Mouse (Mus musculus) midbrain, postnatal 0 days (tissue): ENCODE measurements around the gene Tmem179b. TPM values are rescaled to one million over a fixed set of nuclear protein-coding genes. Genes with fewer than 3 reads are reported as not detected.
A peak's percentile ranks its signal among the peaks of the same experiment; 100 is the strongest.

ENCODE experiments used
- ATAC-seq: fragments of 200-750 bp; cut with Nextera tagmentation; 2 replicates; pipeline ENCODE4 v1.8.0; 2017; ENCODE audit warnings: moderate number of reproducible peaks, mild to moderate bottlenecking, moderate TSS enrichment, moderate library complexity; ENCODE audit not compliant: low FRiP score
- DNase-seq: peaks from one replicate; pipeline ENCODE4 v3.0.0-alpha.2; 2015; ENCODE audit warnings: low spot score
- H3K27ac ChIP-seq: fragments of 300-500 bp; sonication (generic); 2 replicates; pipeline ENCODE4 v1.5.1; 2014; ENCODE audit warnings: low read depth, mild to moderate bottlenecking, low read length, mixed read lengths
- H3K27me3 ChIP-seq: fragments of 300-500 bp; sonication (generic); 2 replicates; pipeline ENCODE4 v1.6.1; 2014; ENCODE audit warnings: low read length, control low read depth, mixed read lengths; ENCODE audit not compliant: insufficient read depth
- H3K36me3 ChIP-seq: fragments of 300-500 bp; sonication (generic); 2 replicates; pipeline ENCODE4 v1.6.1; 2014; ENCODE audit warnings: low read length, control low read depth, mixed read lengths; ENCODE audit not compliant: insufficient read depth
- H3K4me1 ChIP-seq: fragments of 300-500 bp; sonication (generic); 2 replicates; pipeline ENCODE4 v1.6.1; 2014; ENCODE audit warnings: mild to moderate bottlenecking, control low read depth, antibody characterized with exemption, low read length, mixed read lengths; ENCODE audit not compliant: insufficient read depth
- H3K4me2 ChIP-seq: fragments of 300-500 bp; sonication (generic); 2 replicates; pipeline ENCODE4 v1.6.1; 2014; ENCODE audit warnings: low read depth, mild to moderate bottlenecking, low read length, mixed read lengths; ENCODE audit not compliant: poor library complexity, severe bottlenecking
- H3K4me3 ChIP-seq: fragments of 300-500 bp; sonication (generic); 2 replicates; pipeline ENCODE4 v1.5.1; 2014; ENCODE audit warnings: low read depth, mild to moderate bottlenecking, low read length, moderate library complexity
- H3K9ac ChIP-seq: fragments of 300-500 bp; sonication (generic); replicated peaks from 2 replicates; pipeline ENCODE4 v1.6.1; 2014; ENCODE audit warnings: mild to moderate bottlenecking, low read length, moderate library complexity, mixed read lengths; ENCODE audit not compliant: poor library complexity, severe bottlenecking
- H3K9me3 ChIP-seq: fragments of 300-500 bp; sonication (generic); 2 replicates; pipeline ENCODE4 v1.6.1; 2016; ENCODE audit warnings: low read length, control low read depth
- CTCF ChIP-seq: IDR thresholded peaks from 2 replicates; pipeline ENCODE4 v1.5.1; 2016; ENCODE audit warnings: antibody characterized with exemption, mild to moderate bottlenecking
- WGBS: fragments of 180-500 bp; shearing (Covaris S2); extraction: QIAGEN DNeasy Blood & Tissue Kit; methylation state at CpG from one replicate; pipeline ENCODE4 v1.1.7; 2014; 5-methylcytosine and 5-hydroxymethylcytosine counted together
- polyA plus RNA-seq: library from polyadenylated mRNA; unstranded; fragments of >200 nt; fragmentation: Nextera tagmentation; extraction: Ambion mirVana; gene quantifications from 2 replicates; pipeline ENCODE4 v1.2.1, GENCODE M21; 2015
- total RNA-seq: library from RNA; depleted of rRNA; stranded (reverse); fragments of >200 nt; gene quantifications from 2 replicates; pipeline ENCODE4 v1.2.3, GENCODE M21; 2014

Tmem179b gene
- total and polyA plus RNA-seq, 2 experiments from 2014 or later: 19.1 to 27.3 TPM

DNA sequence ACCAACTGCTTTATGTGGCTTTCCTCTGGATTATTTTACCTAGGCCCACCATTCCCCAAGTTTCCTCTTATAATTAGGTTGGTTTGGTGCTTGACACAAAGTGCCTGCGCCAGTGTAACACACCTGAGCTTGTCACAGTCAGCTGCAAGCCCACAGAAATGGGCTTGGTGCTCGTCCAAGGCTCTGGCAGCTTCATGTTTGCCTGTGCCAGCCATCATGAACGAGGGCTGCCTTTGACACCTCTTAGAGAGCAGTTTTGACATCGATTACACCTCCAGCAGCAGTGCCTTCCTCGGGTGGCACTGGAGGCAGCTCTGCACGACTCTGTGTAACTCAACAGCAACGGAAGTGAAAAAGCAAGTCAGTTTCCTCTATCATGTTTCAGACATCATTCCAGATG is 15.9 kb upstream of the Tmem179b start:
- Histone ChIP-seq H3K36me3 (peaks cover 18% of the 10 kb centered on the region), H3K27ac (no peak overlapping the region), H3K4me2 (no peak overlapping the region), H3K9ac (no peak overlapping the region), H3K27me3 (no peaks in the 10 kb centered on the region), H3K4me1 (no peaks in the 10 kb centered on the region), H3K4me3 (no peak overlapping the region), H3K9me3 (no peaks in the 10 kb centered on the region)
- DNase-seq (no peak), ATAC-seq (no peak)
- TF ChIP-seq CTCF: no peak
- WGBS: 83% methylated on average over 7 of the region's 7 CpGs

DNA sequence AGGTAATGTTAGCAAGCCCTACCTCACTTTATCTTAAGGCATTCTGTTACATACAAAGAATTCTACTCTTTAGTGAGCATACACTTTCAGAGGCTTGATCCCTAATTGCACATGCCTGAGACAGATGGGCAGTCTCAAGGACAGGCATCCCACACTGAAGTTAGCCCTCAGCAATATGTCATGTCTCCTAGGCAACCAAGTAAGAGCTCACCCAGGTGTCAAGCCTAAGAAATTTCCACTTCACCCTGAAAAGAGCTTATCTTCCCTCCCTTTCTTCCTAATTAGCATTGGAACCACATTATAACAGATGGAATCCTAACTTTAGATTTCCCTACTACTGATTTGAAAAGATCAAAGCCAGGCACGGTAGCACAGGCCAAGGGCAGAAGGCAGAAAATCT is 14.9 kb upstream of the Tmem179b start:
- no peaks in the 10 kb centered on the region for H3K27me3 ChIP-seq
- no peak overlapping the region; the same call in 1 of the 2 replicates for H3K27ac ChIP-seq
- TF ChIP-seq CTCF: no peak
- no peak overlapping the region for H3K4me2 ChIP-seq
- DNase-seq (no peak), ATAC-seq (no peak)
- H3K36me3 ChIP-seq: peaks cover 12% of the 10 kb centered on the region
- no peak overlapping the region for H3K9ac ChIP-seq
- H3K4me3 ChIP-seq: no peak overlapping the region
- H3K9me3 ChIP-seq: no peaks in the 10 kb centered on the region
- no peaks in the 10 kb centered on the region for H3K4me1 ChIP-seq
- WGBS: 15% methylated on average over 1 of the region's 1 CpGs

DNA sequence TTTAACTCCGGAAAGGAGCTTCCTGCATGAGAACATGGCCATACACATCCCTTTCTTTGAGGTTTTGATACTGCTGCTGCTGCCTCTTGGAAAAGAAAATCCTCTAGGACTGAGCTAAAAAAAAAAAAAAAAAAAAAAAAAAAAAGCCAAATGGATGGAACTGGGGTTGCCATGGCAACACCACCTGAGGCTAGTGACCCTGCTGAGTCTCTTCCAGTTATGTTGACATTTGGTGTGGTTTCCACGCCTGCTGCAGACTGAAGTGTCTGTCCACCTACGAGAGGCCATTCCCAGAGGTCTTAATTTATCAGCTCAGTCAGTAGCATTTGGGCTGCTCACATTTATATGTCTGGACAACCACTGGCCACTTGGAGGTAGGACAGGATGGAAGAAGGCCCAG is 14.3 kb upstream of the Tmem179b start:
- no peaks in the 10 kb centered on the region for H3K4me1 ChIP-seq
- TF ChIP-seq CTCF: no peak
- H3K4me3 ChIP-seq: no peak overlapping the region
- no peak overlapping the region for H3K4me2 ChIP-seq
- 13% methylated on average over 3 of the region's 3 CpGs for WGBS
- H3K36me3 ChIP-seq: peaks cover 6% of the 10 kb centered on the region
- no peak overlapping the region for H3K9ac ChIP-seq
- no peaks in the 10 kb centered on the region for H3K9me3 ChIP-seq
- ATAC-seq (no peak), DNase-seq (peak; percentile 51)
- H3K27me3 ChIP-seq: no peaks in the 10 kb centered on the region
- no peak overlapping the region; the same call in 1 of the 2 replicates for H3K27ac ChIP-seq

DNA sequence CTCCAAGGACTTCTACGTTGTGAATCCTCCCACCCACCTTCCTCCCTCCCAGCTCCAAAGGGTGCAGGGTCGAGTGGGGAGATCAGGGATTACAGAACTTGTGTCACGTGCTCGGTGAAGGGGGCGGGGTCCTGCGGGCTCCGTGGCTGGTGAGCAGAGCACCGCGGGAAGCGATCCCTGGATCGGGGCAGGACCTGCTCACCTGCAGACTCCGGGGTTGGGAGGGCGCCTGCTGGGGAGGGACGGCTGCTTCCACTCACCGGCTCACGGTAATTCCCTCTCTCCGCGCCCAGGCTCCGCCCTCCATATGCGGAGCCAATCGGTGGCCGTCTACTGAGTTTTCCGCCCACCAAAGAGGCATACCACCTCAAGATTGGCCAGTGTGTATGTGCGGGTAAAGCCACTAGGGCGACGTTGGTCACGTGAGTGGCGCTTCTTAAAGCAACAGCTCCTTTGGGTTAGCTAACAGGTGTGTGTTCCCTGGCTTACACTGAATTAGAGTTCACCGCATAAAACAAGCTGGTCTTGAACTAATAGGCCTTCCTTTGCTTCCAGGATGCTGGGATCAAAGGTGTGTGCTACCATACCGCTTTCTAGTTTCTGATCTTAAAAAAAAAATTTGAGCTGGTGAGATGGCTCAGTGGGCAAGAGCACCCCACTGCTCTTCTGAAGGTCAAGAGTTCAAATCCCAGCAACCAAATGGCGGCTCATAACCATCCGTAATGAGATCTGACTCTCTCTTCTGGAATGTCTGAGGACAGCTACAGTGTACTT is 11.9 kb upstream of the Tmem179b start, which contains the start of gene Taf6l:
Gene Taf6l (minus strand): TSS at position 410 of the 774 bp plus-strand sequence.
- Histone ChIP-seq H3K27me3 (no peaks in the 10 kb centered on the region), H3K27ac (peak within 1 kb of the TSS; percentile 77), H3K4me1 (no peaks in the 10 kb centered on the region), H3K36me3 (peaks cover 18% of the 10 kb centered on the region), H3K4me2 (peak within 1 kb of the TSS; percentile 66), H3K9ac (peak within 1 kb of the TSS; percentile 65), H3K4me3 (peak within 1 kb of the TSS; percentile 70), H3K9me3 (no peaks in the 10 kb centered on the region)
- ATAC-seq (peak; percentile 99), DNase-seq (peak; percentile 97)
- WGBS: 1% methylated on average over 31 of the region's 32 CpGs
- peak; percentile 66 for TF ChIP-seq CTCF

DNA sequence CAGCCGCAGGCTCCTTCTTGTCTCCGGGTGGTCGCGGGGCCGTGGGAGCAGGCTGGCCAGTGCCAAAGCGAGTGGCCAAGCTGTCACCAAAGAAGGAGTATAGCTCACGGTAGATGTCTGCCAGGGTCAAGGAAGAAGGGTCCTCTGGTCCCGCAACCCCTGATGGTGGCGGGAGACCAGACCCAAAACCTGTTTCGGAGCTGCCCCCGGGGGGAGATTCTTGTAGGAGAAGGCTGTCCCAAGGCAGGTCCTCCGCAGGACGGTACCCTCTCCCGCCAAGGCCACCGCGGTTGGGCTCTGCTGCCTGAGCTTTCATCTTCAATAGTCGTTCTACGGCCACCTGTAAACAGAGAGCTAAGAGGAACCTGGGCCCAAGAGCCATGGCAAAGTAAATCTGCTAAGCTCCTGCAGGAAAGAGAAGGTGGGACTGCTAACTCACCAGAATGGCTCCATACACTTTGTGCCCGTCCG is 719 bp upstream of the Tmem179b start:
- DNase-seq (no peak), ATAC-seq (peak; percentile 21)
- Histone ChIP-seq H3K4me3 (peak overlapping the region; percentile 56), H3K27ac (peak overlapping the region; percentile 96), H3K4me1 (no peaks in the 10 kb centered on the region), H3K4me2 (peak overlapping the region; percentile 97), H3K27me3 (no peaks in the 10 kb centered on the region), H3K9ac (peak overlapping the region; percentile 79), H3K9me3 (no peaks in the 10 kb centered on the region), H3K36me3 (no peaks in the 10 kb centered on the region; the same call in 1 of the 2 replicates)
- TF ChIP-seq CTCF: 0 out of 2 replicates have a peak, but pooled peaks have one; percentile 2
- WGBS: 4% methylated on average over 20 of the region's 20 CpGs

DNA sequence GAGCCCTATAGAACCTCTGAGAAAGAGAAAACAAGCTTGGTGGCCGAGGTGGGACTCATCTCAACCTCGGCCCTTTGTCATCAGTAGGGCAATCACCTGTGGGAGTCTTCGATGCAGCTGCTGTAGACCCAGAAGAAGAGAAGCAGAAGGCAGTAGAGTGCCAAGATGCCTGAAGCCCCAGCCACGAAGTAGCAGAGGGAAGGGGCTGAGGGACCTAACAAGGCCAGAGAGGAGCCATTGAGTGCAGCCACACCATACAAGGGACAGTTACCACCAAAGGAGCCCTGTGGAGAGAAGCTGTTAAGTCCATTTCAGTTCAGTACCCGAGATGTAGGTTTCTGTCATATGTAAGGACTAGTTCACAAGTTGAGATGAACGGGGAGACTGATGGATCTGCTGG is 858 bp downstream of the Tmem179b start:
- TF ChIP-seq CTCF: no peak
- 57% methylated on average over 6 of the region's 6 CpGs for WGBS
- Histone ChIP-seq H3K27ac (no peak overlapping the region), H3K27me3 (no peaks in the 10 kb centered on the region), H3K4me3 (peak overlapping the region; percentile 56), H3K9ac (peak overlapping the region; percentile 79; the same call in 1 of the 2 replicates), H3K4me2 (peak overlapping the region; percentile 97), H3K36me3 (peaks cover 9% of the 10 kb centered on the region; the same call in 1 of the 2 replicates), H3K4me1 (no peaks in the 10 kb centered on the region), H3K9me3 (no peaks in the 10 kb centered on the region)
- ATAC-seq: no peak
- DNase-seq: no peak
